Mouse (Mus musculus) myocyte (in vitro differentiated cells): ENCODE measurements around the gene Krt9. TPM values are rescaled to one million over a fixed set of nuclear protein-coding genes. Genes with fewer than 3 reads are reported as not detected.

Experiments used
- H3K27me3 ChIP-seq: one replicate; pipeline ENCODE4 v1.6.1; 2011; ENCODE audit not compliant: control insufficient read depth, insufficient read depth, insufficient read length
- H3K36me3 ChIP-seq: one replicate; pipeline ENCODE4 v1.6.1; 2011; ENCODE audit not compliant: control insufficient read depth, insufficient read depth
- H3K4me2 ChIP-seq: one replicate; pipeline ENCODE4 v1.6.1; 2011; ENCODE audit warnings: low read depth, control low read depth
- H3K4me3 ChIP-seq: one replicate; pipeline ENCODE4 v1.5.1; 2011; ENCODE audit warnings: mild to moderate bottlenecking, control low read depth, moderate library complexity
- H3K79me2 ChIP-seq: one replicate; pipeline ENCODE4 v1.6.1; 2011; ENCODE audit not compliant: control insufficient read depth, insufficient read depth
- H3ac ChIP-seq: one replicate; pipeline ENCODE4 v1.6.1; 2011; ENCODE audit not compliant: control insufficient read depth, insufficient read length
- E2F4 ChIP-seq: IDR thresholded peaks from one replicate; pipeline ENCODE4 v1.6.1; 2011; ENCODE audit warnings: mild to moderate bottlenecking, control low read depth, moderate library complexity; ENCODE audit not compliant: insufficient read depth
- MAX ChIP-seq: IDR thresholded peaks from one replicate; pipeline ENCODE4 v1.6.1; 2011; ENCODE audit warnings: low read depth, mild to moderate bottlenecking, control low read depth
- MYOD1 ChIP-seq, 3 experiments: IDR thresholded peaks; one replicate each; pipeline ENCODE4 v1.6.1; 2011; ENCODE audit warnings: control low read depth in 2 of 3, low read depth in 2 of 3, mild to moderate bottlenecking in 2 of 3, moderate library complexity in 1 of 3; ENCODE audit not compliant: insufficient read length in 2 of 3, control insufficient read depth in 1 of 3
- REST ChIP-seq: IDR thresholded peaks from one replicate; pipeline ENCODE4 v1.6.1; 2011; ENCODE audit warnings: mild to moderate bottlenecking, control low read depth, moderate library complexity; ENCODE audit not compliant: insufficient read depth, insufficient read length
- SRF ChIP-seq: IDR thresholded peaks from one replicate; pipeline ENCODE4 v1.6.1; 2011; ENCODE audit warnings: low read depth; ENCODE audit not compliant: control insufficient read depth, insufficient read length
- TCF12 ChIP-seq: IDR thresholded peaks from one replicate; pipeline ENCODE4 v1.6.1; 2011; ENCODE audit warnings: mild to moderate bottlenecking, control low read depth; ENCODE audit not compliant: poor library complexity, insufficient read depth, severe bottlenecking
- TCF3 ChIP-seq: IDR thresholded peaks from one replicate; pipeline ENCODE4 v1.6.1; 2011; ENCODE audit warnings: low read depth, control low read depth; ENCODE audit not compliant: insufficient read length
- polyA plus RNA-seq: library from polyadenylated mRNA; unstranded; fragments of >200 nt; fragmentation: generic; extraction: Trizol; gene quantifications from one replicate; pipeline ENCODE4 v1.2.1, GENCODE M21; 2012; ENCODE audit warnings: missing spikeins

Gene Krt9
- polyA plus RNA-seq, 1 experiment, result not detected

- H3K36me3 ChIP-seq, result no peaks in the 10 kb centered on the region
- H3K4me3 ChIP-seq, result no peak overlapping the region
- no peak overlapping the region for H3K4me2 ChIP-seq
- no peaks in the 10 kb centered on the region for H3K79me2 ChIP-seq
- no peaks in the 10 kb centered on the region for H3K27me3 ChIP-seq
- TF ChIP-seq MAX, result no peak
- TF ChIP-seq TCF3, result no peak
- no peak for TF ChIP-seq REST
- TF ChIP-seq SRF, result no peak
- no peak for TF ChIP-seq TCF12
- TF ChIP-seq E2F4, result no peak
- no peak for TF ChIP-seq MYOD1 (IDR thresholded peaks at IDR 0.05; ENCODE audit: control insufficient read depth in 1 of 3, insufficient read length in 2 of 3, low read depth in 2 of 3)
- no peak overlapping the region for H3ac ChIP-seq
Measured at GRCm38 (mm10) chr11:100137693-100138092, 55.4 kb downstream of the Krt9 start.

Other genes with a start within 250 kb of the Krt9 start
- gene Krtap9-5, start 244.8 kb downstream of the Krt9 start, polyA plus RNA-seq, result not detected
- not detected for gene Krtap29-1, start 214.2 kb downstream of the Krt9 start, polyA plus RNA-seq
- not detected for gene Krtap16-1, start 206.6 kb downstream of the Krt9 start, polyA plus RNA-seq
- gene Krtap17-1, start 199.3 kb downstream of the Krt9 start, polyA plus RNA-seq, result not detected
- gene Krt33a, start 177.0 kb downstream of the Krt9 start, polyA plus RNA-seq, result not detected
- gene Krt33b, start 163.4 kb downstream of the Krt9 start, polyA plus RNA-seq, result 0.06 TPM
- gene Krt34, start 151.7 kb downstream of the Krt9 start, polyA plus RNA-seq, result not detected
- gene Krt31, start 142.7 kb downstream of the Krt9 start, polyA plus RNA-seq, result 0.89 TPM
- not detected for gene Krt32, start 105.0 kb downstream of the Krt9 start, polyA plus RNA-seq
- gene Krt35, start 97.0 kb downstream of the Krt9 start, polyA plus RNA-seq, result not detected
- gene Krt36, start 87.6 kb downstream of the Krt9 start, polyA plus RNA-seq, result not detected
- gene Krt13, start 71.7 kb downstream of the Krt9 start, polyA plus RNA-seq, result 2.9 TPM
- 0.02 TPM for gene Krt15, start 57.3 kb downstream of the Krt9 start, polyA plus RNA-seq
- 0.85 TPM for gene Krt19, start 44.6 kb downstream of the Krt9 start, polyA plus RNA-seq
- 9.9 TPM for gene Krt14, start 14.3 kb upstream of the Krt9 start, polyA plus RNA-seq
- 0.10 TPM for gene Krt16, start 55.7 kb upstream of the Krt9 start, polyA plus RNA-seq
- gene Krt17, start 67.8 kb upstream of the Krt9 start, polyA plus RNA-seq, result not detected
- gene Krt42, start 76.6 kb upstream of the Krt9 start, polyA plus RNA-seq, result not detected
- gene Eif1, start 126.6 kb upstream of the Krt9 start, polyA plus RNA-seq, result 1,731 TPM
- gene Gast, start 141.2 kb upstream of the Krt9 start, polyA plus RNA-seq, result not detected
- 1.0 TPM for gene Hap1, start 162.9 kb upstream of the Krt9 start, polyA plus RNA-seq
- gene Jup, start 204.5 kb upstream of the Krt9 start, polyA plus RNA-seq, result 161 TPM
- gene P3h4, start 221.6 kb upstream of the Krt9 start, polyA plus RNA-seq, result 115 TPM
- gene Fkbp10, start 222.5 kb upstream of the Krt9 start, polyA plus RNA-seq, result 162 TPM
- gene Nt5c3b, start 248.6 kb upstream of the Krt9 start, polyA plus RNA-seq, result 47.6 TPM
- gene Klhl10, start 248.7 kb upstream of the Krt9 start, polyA plus RNA-seq, result 0.20 TPM